Mouse (Mus musculus) kidney, adult 18-20 months (tissue): ENCODE measurements at regions not wholly inside any gene's neighbourhood (a gene's known extent, or its start where the extent isn't known, plus 50 kb on each side); places are given as distances from the start of the nearest gene placed in this dataset.

ENCODE experiments used
- DNase-seq: peaks from one replicate; pipeline ENCODE4 v3.0.0; 2021

DNA sequence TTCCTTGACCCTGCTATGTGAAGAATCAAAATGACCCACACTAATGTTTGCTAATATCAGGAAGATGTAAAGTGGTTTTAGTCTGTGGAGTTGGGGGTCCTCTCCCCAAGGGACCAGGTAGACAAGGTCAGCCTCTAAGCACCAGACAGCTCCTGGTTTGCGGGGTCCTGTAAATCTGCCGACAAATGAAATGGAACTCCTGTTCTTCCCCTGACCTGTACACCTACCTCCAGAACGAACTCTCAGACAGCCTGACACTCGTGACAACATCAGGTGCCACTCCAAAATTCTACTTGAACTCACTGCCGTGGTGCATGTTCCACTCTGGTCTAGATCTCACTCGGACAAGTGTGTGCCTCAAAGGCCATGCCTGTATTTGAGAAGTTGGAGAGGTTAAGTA lies 121.8 kb upstream of the Cdkn3 start:
- no peak for DNase-seq

DNA sequence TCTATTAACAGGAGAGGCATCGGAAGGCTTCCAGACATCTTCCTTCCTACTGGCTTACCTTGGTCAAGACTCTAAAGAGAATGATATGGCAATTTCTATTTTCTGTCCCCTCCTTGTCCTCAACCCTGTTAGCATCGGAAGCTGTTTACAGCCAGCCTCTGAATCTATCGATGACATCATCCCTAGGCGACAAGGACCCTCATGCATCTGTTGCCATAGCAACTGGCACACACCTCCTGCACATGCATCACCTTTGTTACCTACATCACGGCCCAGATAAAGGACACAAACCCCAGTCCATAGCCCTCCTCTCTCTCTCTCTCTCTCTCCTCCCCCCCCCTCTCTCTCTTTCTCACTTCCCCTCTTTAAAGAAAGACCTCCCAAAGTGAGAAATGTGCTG lies 123.1 kb upstream of the Cdkn3 start:
- DNase-seq: no peak

DNA sequence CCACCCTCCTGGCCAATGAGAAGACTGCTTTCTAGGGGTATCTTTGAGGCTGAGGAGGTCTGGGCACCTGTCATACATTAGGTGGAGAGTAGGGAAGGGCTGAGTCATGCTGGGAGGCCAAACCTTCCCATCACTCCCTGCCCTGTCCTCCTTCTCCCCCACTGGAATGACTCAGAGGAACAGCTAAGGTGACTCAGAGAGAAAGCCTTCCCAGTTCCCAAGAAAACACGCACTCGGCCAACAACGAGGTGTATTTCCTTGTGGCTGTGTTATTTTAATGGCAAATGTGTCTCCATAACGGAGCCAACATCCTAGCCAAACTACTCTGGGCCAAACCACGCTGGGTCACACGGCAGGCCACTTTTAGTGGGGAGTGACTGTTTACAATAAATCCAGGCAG lies 124.0 kb upstream of the Cdkn3 start:
- no peak for DNase-seq

DNA sequence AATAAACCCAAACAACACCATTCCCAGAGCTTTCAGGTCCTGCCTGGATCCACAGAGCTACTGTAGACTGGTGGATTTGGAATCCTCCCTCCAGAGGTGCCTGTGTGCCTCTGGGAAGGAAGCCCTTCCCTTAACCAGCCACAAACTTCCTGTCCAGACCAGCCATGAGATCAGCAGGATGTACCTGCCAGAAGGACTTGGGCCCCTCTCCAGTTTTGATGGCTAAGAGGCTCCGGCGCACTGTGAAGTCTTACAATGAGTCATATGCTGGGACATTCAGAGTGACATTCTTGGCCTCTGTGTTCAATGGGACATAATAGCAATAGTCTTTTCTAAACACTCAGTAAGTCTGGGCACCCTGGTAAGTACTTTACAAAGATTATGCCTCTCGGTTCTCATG lies 125.0 kb upstream of the Cdkn3 start:
- no peak for DNase-seq

DNA sequence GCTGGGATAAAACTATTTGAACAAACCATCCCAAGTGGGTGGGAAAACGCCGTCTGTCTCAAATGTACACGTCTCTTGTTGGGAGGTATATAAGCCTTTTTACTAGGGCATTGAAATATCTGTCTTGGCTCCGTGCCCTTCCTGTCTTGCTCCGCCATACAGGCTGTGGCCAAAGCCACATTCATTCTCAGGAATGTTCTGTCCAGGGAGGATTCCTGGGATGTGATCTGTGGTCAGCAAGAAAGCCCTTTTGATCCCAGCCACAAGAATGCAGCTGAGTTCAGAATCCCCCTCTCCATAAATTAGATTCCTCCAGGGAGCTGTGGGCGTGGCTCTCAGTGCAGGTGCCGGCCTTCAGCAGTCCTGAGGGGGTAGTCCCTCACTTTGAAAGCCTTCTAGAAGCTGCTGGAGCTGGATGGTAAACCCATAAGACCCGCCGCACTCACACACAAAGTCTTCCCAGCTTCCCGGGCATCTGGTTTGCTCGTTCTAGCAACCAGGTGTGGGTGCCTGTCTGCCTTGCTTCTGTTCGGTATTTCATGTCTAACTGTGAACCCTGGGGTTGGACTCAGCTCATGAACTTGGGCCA lies 125.6 kb upstream of the Cdkn3 start:
- DNase-seq: no peak

DNA sequence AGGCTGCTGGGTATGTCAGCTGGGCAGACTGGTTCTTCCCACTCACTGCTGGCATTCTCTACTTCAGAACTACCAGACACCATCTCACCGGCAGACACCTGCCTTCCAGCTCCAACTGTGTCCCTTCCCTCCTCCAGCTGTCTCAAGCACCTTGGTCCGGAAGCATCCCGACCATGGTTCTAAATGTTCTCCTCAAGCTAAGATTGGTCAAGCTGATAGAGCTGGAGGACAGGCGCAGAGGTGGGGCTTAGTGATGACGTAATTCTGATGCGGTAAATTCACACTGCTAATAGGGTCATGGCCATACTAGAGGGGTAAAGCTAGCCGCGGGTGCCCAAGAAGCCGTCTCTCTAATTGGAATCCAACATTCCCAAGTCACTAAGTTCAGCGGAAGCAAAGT lies 126.1 kb upstream of the Cdkn3 start:
- no peak for DNase-seq

DNA sequence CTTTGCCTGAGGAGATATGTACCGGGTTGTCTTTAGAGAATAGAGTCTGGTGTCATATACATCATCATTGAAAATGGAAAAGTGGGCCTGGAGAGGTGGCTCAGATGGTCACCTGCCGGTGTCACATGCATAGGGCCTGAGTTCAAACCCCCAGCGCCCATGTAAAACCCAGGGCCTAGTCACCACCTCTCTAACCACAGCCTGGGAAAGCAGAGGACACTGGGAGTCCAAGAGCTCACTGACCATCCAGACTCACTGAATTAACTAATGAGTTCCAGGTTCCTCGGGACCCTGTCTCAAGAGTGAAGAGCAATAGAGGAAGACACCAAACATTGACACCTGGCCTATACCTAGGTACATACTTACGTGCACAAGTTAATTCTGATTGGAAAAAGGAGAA lies 132.7 kb upstream of the Cdkn3 start:
- no peak for DNase-seq

DNA sequence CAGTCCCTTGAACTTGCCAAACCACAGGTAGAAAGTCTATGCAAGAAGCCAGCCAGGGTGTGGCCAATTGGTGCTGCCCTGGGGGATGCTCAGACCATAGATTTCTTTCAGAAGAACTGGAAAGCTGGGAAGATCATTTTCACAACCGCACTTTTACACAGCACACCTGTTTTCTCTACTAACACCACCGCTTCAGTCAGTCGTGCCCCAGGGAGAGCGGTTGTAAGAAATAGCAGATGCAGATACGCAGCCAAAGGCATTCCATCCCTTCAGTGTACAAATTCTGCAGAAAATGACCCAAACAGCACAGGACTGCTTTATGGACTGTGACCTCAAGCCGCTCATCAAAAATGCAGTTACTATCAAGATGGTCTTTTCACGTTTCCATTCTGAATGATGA lies 134.6 kb upstream of the Cdkn3 start:
- no peak for DNase-seq

DNA sequence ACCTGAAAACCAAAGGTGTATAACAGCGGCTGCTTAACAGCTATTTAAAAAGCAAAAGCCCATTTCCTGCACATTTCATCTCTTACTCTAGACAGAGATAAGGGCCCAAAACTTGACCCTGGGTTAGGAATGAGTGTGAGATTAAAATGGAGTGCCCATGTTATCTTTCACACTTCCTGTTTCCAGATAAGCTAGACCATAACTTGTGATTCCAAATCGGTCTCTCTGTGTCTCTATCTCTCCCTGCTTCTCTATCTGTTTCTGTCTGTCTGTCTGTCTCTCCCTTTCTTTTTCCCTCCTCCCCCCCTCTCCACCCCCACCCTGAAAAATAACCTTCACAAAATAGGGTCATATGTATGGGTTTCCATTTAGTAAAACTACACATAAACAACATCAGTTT lies 136.7 kb upstream of the Cdkn3 start:
- no peak for DNase-seq

DNA sequence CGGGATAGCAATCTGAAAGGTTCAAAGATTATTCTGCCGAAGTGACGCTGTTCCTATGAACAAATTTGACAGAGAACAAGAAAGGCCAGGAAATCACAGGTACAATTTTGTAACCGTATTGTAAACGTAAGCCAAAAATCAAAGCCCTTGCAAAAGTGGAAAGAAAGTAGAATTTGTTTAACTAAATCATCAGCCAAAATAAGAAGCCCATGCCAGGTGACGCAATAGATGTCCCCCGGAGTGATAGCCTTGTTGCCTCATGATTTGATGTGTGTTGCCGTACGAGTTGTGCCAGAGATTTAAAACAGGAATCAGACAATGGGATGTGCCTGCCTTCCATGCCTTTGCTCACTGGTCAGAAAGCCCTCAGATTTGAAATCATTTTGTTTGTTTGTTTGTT lies 144.3 kb upstream of the Cdkn3 start:
- DNase-seq: no peak

DNA sequence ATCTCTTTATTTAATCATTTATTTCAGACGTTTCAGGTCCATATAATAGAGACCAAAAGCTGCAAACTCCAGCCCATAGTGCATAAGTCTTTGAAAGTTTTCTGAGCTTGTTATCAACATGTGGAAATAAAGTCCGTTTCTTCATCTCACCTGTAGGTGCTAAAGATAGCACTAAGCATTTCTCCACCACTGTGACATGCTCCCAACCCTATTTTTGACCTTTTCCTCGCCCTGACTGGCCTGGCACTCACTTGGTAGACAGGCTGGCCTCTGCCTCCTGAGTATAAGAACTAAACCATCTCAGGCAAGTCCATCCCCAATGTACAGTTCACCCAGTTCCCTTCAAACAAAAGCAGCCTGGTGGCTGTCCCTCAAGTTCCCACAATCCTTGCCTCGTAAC lies 145.4 kb upstream of the Cdkn3 start:
- DNase-seq: no peak

DNA sequence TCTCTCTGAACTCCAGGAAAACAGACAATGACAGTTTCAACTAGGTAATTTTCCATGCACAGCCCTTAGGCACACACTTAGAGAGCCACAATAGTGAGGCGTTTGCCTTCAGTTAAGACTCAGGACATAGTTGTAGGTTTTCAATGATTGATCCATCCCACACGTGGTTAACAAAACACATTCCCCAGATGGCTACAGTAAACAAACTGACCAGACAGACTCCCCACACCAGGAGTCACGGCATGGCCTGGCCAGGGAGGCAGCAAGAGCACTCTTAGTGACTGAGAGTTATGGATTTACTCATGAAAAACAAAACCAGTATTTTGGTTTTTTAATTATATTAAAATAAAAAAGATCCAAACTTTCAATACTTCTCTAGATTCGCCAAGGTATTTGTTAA lies 146.6 kb upstream of the Cdkn3 start:
- no peak for DNase-seq

DNA sequence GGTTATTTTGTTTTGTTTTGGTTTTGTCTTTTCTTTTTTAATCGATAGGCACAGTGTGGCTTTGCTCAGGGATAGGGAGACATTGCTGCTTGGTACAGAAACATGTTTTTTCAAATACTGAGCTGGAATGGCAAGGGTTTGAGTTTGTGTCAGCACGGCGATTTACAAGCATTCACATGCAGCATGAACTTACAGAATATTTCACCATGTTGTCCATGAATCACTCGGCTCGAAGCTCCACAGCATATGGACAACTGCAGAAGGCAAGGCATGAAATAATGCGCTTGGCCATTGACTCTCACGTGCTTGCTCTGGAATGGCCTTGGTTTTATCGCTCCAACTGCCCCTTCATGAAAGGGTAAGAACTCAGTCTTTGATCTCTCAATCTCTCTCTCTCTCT lies 147.1 kb upstream of the Cdkn3 start:
- DNase-seq: no peak

DNA sequence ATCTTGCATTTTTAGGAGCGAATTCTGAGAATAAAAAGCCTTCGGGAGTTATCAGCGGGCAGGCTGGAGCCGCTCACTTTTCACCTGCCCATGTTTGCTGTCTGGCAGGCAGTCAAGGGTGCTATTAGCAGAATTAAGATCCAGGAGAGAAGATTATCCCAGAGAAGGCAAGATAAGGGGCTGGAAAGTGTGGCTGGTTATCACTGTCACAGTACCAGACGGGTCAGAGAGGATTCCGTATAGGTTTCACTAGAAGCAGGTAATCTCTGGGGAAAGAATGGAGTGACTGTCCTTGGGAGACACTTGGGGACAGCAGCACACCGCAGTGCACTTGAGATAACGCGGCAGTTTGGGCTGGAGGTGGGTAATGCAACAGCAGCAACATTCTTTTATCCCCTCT lies 147.8 kb upstream of the Cdkn3 start:
- no peak for DNase-seq

DNA sequence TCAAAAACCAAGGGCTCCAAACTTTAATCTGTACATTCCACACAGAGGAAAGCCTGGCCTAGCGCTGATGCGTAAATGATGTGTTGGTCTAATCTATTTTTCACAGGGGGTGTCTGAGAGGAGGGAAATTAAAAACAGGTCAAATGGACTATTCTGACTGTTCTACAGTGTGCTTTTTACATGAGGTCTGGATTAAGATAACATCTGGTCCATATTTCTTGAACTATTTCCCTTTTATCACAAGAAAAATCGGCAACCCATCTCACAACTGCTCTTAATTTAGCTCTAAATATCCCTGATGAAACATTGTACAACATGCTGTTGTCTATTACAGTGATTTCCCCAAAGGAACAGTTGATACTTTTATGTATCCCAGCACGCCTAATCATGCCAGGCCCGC lies 149.4 kb upstream of the Cdkn3 start:
- no peak for DNase-seq

DNA sequence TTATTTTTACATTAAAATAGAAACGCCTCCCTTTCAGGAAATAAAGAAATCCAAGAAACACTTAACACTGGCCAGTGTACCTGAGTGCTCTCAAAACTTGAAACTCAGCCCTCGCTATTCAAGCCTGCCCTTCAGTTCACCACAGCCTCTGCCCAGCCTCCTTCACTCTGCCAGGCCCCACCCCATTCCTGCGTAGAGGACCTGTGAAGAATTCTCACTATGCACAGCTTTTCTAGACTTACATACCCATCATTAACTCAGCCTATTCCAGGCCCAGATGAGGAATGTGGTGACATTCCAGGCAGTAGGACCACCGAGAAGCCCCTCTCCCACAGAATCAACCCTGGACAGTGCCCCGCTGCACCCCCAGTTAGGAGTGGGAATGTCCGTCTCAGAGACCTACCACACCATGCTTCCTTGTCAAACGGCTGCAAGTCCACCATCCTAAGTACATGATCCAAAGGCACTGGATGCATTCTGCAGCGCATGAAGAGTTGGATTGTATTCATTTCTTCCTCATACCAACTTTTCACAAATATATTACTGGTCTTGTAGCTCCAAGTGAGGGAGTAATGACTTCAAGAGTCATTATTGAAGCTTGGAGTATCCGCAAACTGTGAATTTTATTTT lies 150.0 kb upstream of the Cdkn3 start:
- no peak for DNase-seq

DNA sequence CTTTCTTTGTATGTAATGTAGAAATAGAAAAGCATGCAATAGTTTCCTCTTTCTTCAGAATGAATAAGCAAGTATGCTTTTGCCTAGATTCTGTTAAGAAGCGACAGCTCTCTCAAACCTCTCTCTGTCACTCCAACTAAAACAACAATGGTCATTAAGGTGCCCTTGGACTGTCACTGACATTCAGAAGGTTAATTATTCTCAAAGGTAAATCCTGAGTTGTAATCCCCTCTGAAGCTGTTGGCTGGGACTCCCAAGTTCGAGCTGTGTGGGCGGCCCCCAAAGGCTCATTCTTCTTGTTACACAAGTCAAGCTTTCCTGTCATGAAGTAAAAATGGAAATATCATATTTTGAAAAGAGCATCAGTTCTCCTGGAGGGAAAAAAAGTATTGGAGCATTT lies 153.6 kb upstream of the Cdkn3 start:
- DNase-seq: no peak

DNA sequence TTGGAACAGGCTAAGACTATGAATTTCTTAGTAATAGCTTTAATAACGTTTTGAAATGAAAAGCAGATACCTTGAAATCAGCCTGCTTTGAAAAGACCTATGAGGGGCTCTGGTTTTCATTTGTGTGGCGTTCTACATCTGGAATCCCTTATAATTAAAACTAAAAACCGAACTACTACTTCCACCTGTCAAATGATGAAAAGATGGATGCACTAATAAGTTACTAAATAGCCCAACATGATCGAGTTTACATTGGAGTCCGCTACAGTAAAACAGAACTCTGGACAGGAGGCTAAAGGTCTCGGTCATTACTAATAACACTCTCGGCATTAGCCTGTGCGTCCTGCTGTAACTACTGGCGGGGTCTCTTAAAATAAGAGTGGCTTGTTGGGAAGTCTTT lies 154.3 kb upstream of the Cdkn3 start:
- DNase-seq: no peak

DNA sequence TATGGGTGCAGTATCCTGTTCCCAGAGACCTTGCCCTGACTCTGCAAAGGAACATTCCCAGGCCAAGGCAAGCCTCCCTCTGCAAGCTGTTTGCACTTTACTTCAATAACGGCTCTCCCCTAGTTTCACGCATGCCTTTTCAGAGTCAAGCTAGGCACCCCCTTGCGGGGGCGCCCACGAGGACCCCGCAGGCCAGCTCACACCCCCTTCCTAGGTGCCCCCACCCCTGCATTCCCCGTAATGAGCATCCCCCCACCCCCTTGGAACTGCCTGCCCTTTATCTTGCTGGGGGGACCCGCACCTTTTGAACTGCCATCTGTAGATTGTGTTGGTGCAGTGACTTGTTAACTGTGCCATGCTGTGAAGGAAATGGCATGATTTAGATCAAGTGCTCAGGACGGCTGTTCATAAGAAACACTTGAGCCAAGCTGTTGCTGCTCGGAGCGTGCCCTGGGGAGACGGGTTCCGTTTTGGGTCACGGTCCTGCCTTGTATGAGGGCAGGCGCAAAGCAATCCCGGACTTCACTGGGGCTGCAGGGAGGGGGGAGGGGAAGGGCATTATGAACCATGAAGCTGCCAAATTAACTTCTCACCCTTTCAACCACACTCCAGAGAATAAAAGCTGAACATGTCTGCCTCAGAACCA lies 155.3 kb upstream of the Cdkn3 start:
- DNase-seq: no peak

DNA sequence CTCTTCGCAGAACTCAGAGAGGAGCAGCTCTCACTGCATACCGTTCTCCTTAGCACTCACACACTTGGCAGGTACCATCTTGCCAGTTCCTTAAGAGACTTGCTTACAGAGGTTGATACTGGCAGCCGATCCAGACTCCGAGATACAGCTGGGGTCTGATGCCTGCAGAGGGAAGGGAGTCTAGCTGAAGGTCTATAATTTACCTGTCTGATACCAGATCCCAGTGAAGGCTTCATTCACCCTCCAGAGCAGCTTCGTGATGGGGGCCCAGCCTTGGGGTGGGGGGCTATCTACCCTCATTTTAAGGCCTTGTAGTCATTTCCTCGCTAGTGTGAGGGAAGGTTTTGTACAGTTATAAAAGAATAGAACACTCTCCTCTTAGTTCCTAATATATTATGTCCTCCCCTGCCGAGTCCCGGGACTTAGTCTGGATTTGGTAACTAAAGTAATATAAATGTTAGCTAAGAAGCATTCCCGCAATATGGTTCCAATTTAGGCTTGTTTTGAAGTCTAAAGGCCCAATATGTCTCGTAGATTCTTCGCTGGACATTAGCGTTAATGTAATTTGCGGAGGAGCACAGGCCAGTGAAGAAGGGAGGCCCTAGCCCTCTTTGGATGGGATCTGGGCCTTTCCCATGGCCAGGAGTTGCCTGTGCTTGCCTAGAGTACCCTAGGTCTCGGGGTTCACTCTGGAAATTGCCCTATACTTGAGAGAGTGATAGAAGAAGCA lies 156.0 kb upstream of the Cdkn3 start:
- DNase-seq: no peak

DNA sequence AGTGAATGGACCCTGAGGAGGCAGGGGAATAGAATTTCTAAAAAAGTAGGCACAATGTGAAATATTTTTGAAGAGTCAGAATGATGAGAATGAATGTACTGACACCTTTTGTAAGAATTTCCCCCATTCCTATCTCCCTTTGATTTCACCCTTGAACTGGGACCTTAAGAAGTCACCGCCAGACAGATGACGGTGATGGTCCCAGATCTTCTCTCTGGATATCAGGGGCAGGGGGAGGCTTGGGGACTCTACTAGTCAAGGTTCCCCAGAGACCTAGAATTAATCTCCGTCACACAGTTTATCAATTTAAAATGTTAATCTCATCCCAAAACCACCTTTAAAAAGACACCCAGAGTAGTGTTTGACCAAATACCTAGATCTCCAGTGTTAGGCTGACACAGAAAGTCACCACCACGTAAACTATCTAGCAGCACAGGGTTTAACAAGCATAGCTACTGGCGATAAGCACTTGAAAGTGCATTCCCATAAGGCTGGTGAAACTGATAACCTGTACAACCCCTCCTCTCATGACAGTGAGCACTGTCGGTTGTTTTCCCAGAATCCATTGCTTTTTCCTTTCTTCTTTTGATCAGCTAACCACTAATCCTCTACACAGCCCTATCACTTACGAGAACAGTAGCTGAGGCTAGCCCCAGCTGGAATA lies 163.5 kb upstream of the Cdkn3 start:
- no peak for DNase-seq

DNA sequence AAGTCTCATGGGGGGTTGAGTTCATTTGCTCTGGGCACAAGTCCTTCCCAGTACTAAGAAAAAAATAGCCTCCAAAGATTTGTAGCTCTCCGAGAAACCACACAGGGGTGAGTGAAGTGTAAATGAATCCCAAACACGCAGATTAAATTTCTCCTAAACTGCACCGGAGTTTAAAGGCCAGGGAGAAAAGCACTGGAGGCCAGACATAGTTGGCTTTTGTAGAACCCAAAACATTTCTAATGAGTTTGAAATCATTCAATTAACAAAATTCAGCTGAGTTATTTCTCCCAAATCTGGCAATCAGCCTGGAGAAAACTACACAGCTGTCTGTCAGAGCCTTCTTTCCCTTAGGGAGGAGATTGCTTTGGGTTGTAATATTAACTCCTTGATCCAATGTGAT lies 166.2 kb upstream of the Cdkn3 start:
- no peak for DNase-seq

DNA sequence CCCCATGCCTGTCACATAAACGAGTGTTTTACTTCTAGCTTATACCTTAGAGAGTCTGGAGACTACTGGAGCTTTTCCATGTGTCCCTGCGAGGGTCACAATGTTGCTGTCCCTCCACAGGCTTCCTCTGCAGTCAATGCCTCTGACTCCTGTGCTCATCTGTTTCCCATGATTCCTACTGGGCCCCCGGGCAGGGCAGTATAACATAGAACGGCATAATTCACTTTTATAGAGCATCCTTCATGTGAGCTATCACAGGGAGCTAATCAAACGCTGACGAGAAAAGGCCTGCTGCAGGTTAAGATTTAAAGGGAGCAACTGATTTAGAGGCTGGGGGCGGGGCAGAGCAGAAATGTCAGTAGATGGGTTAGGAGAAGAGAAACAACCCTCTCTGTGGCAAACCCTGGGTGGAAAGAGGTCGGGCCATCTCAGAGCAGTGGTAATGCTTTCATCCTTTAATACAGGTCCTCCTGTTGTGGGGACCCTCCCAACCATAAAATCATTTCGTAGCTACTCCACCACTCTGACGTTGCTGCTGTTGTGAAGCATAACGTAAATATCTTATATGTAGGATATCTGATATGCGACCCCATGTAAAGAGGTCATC lies 168.5 kb upstream of the Cdkn3 start:
- no peak for DNase-seq
